Mouse (Mus musculus): ENCODE results near the gene Kalrn.

Kalrn gene

DNA sequence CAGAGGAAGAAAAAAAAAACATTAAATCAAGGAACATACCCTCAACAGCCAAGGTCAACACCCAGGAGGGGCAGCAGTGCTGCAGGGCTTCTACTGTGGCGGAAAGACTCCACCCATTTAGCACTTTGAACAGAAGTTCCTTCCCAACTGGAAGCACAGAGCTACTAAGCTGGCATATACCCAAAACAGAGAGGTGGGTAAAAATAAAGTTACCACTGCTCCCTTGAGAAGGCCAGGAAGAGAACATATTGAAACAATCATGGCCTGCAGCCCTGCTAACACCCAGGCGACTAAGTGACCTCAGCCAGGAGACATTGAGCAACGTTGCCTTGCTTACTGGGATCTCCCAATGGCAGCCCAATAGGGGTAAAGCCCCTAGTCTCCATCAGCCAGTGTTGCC is 79.4 kb downstream of the Kalrn start:
- DNase-seq: no peak

- DNase-seq: no peak
Observed at GRCm38 (mm10) chr16:34491225-34491624, 82.1 kb downstream of the Kalrn start.

DNA sequence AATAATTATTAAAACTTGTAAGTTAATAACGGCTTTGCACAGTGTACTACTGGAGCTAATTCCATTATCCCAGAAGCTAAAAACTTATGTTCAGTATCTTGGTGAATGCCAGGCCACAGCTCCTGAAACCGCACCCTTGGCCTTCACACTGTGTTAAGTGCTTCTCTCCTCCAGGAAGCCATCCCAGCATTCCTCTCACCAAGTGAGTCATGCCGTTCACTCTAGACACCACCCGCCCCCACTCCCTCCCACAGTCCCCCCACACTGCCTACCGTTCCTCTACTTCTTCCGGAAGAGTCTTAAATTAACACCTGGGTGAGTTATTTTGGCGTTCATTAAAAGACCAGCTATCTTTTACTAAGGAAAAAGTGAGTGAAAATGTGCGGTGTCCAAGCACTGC is 82.8 kb downstream of the Kalrn start:
- DNase-seq: no peak

DNA sequence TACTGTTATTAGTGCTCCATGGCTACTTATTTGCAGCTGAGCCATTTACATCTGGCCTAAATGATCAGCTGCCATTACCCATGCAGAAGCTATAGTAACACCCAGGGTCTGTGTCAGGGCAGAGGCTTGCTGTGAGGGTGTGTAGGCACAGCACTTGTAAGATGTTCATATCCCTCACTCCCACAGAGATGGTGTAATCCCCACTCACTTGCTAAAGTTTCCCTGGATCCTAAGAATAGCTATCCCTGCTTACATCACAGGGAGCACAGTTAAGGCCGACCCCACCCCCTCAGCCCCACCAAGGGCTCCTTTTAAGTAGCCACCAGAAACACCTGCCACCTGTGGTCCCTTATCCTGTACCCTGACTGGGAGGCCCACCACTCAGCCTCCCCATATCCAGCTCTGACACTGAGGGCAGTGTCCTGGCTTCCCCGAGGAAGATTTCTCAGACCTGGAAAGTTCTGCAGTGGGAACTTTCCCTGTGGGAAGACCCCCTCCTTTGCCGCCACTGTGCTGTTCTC is 83.5 kb downstream of the Kalrn start:
- DNase-seq: no peak

DNA sequence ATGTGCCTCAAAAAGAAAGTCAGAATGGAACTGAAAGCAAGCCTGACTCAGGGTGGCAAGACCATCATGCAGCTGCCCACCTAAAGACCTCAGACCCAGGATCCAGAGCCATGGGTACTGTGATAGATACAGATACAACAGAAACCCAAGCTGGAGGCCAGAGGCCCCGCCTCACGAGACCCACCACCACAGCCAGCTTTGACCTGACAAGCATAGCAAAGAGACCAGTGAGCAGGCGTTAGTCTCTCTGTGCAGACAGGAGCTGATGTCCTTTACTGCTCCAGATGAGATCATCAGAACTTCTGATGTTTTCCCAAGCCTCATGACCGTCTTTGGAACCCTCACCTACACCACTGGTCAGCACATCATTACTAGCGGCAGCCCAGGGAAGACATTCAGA is 85.5 kb downstream of the Kalrn start:
- DNase-seq: no peak

- DNase-seq: no peak
Observed at GRCm38 (mm10) chr16:34487268-34487667, 86.1 kb downstream of the Kalrn start.

GRCm38 (mm10) chr16:34485483-34485882 is 87.8 kb downstream of the Kalrn start:
- peak; percentile 76 to 77 for DNase-seq

DNA sequence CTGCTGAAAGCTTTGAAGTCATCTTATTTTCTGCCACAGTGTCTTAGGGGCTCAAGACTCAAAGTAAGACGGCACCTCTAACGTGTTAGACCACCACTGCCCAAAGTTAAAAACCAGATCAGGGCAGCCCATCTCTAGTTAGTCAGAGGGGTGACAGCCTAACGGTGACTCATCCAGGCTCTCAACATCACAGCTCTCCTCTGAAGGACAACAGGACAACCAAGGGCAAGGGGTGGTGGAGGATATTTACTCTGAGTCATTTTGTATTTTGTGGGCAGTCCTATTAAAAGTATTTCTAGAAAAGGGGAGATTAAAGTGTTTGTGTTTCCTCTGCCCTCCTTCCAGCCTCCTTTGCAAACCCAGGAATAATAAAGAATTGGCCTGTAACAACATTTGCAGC is 88.4 kb downstream of the Kalrn start:
- no peak for DNase-seq

DNA sequence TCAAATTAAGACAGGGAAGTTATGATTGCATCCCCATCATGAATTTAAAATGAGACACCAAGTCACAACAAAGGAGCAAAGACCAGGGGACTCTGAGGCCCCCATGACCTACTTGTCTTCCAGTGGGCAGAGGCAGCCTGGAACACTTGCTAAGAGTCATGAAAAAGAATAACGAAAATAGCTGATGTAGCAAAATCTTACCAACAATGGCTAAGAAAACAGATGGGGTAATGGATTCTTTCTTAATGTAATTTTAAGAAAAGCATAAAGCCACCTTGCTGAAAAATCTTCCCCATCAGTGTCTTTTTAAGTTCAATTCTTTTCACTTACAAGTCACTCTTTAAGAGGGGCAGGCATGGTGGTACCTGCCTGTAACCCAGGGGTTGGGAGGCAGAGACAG is 89.1 kb downstream of the Kalrn start:
- DNase-seq: no peak

DNA sequence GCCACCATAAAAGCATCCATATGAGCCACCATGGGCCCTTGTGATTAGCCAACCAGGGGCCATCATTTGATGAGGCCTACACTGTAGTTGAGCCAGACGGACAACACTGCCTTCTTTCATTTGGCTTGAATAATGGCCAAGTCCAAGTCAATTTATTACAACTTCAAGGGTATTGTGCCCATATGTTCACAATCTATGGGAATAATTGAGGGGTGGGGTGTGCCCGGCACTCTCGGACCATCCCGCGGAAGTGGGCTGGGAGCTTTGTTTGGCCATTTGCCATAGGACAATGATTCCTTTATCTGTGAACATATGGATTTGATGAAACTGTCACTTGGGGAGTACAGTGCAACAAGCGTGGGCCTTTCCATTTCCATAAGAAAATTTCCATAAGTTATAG is 89.6 kb downstream of the Kalrn start:
- no peak for DNase-seq

GRCm38 (mm10) chr16:34474741-34475140 is 98.6 kb downstream of the Kalrn start:
- DNase-seq: no peak

- no peak for DNase-seq
Observed at GRCm38 (mm10) chr16:34473891-34474290, 99.4 kb downstream of the Kalrn start.

GRCm38 (mm10) chr16:34471441-34471840 is 101.9 kb downstream of the Kalrn start:
- DNase-seq: no peak

DNA sequence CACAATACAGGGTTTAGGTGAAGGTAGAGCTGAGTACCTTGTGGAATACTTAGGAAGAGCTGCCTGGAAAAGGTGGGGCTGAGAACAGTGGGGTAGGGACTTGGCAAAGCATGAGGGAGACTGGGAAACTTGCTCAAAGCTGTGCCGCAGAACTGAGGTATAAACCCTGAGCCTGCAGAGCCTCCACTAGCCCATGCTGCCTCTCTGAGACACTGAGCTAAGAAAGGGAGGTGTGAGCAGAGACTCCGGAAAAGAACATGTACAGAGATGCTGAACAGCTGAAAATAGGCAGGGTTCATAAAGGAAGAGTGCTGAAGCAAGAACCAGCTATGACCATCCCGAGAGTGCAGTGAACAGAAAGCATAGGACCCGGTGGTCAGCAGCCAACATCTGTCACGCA is 103.0 kb downstream of the Kalrn start:
- DNase-seq: no peak

DNA sequence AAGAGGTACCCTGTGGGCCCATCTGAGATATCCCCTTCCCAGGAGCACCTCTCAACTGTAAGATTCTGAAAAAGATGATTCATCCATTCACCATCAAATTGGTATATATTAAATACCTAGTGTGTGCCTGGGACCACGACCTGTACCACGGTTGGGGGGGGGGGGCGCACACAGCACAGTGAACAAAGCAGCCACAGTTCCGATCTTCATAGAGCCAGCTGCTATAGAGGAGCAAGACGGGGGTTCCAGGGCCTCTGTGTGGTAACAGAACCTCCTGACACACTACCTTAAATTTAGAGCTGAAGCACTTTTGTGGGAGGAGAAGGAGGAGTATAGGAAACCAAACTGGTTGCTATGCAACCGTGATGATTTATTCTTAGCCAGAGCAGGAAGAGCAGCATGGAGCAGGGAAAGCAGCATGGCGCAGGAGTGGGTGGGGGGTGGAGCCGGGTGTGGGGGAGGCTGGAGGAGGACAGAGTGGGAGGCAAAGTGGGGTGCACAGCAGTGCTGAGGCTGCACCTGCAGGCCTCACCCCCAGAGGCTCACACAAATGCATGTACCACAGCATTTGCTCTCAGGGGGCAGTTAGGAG is 104.0 kb downstream of the Kalrn start:
- DNase-seq: no peak

DNA sequence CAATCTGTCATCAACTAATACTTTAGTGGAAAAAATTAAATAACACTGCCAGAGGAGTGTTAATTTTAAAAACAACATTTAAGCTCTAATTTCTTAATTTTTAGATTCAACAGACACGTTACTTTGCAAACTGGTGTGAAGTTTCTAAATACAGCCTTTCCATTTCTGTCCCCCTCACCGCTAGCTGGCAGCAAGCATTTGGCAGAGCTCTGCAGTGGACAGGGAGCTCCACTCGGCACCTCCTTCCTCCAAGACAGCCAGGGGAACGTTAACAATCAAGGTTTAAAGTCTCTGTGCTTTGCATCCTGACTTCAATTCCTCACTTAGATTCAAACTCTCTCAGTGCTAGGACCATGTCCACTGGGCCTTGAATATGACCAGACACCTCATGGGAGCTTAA is 106.7 kb downstream of the Kalrn start:
- peak; percentile 32 to 35 for DNase-seq

- peak; percentile 57 to 64 for DNase-seq
Observed at GRCm38 (mm10) chr16:34456314-34456713, 117.0 kb downstream of the Kalrn start.

DNA sequence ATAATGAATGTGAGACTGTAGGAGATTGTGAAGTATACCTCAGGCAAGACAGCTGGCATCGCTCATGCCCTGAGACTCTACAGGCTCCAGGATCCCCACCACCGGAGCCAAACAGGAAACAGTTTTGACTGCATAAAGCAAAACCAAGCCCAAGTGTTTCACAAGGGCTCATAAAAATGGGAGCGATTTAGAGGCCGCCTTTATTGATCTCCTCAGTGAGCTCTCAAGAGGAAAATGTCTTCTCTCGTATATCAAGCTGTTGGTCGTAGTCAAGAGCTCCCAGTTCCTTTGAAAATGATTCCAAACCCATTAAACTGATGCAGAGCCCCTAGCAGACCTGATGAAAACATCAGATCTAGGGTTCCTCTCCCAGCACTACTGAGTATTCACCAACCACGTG is 127.7 kb downstream of the Kalrn start:
- no peak for DNase-seq

DNA sequence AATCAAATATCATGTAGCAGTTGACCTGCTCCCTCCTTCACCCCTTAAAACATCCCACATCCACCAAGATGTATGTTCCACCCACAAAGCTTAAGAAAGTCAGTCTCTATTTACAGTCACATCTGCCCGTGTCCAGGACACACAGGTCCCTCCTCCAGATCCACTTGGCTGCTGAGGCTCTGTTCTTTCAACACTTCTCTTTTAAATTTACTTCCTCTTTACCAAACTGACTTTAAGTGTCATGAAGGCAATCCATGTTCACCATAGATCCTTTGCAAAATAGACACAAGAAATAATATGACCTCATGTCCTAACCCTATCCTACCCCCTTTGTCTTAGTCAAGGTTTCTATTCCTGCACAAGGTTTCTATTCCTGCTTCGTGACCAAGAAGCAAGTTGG is 131.6 kb downstream of the Kalrn start:
- no peak for DNase-seq

DNA sequence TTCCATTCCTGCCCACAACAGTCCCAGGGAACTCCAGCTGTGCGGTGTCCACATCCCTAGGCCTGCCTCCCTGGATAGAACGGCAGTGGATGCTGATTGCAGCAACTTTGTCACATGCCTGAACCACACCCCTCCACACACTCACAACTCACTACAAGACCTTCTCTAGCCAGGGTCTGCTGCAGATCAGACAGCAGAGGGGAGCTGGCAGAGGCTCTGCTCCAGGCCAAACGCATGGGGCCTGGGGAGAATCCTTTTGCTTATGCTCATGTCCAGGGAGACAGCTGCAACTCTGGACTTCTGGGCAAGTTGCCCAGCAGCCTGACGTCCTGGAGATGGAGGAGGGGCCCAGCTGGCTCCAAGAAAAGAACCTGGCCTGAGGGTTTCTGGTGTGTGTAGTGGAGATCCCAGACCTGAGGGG is 132.3 kb downstream of the Kalrn start:
- DNase-seq: peak; percentile 77 to 80

GRCm38 (mm10) chr16:34440019-34440615 is 133.2 kb downstream of the Kalrn start:
- peak; percentile 42 to 62 for DNase-seq

DNA sequence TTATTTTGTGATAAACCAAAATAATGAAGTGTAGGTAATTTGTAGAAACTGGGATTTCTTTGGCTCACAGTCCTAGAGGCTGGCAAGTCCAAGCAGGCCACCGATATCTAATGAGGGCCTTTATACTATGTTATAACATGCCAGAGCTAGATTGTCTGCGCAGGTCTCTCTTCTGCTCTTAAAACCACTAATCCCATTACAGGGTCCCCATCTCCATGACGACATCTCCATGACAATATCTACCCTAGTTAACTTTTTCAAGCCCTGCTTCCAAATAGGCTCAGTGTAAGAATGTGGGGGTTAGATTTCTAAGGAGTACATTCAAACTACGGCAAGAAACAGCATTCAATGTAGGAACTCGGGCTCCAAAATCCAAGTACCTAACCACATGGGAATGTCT is 143.2 kb downstream of the Kalrn start:
- DNase-seq: no peak

- no peak for DNase-seq
Observed at GRCm38 (mm10) chr16:34427654-34428053, 145.7 kb downstream of the Kalrn start.

DNA sequence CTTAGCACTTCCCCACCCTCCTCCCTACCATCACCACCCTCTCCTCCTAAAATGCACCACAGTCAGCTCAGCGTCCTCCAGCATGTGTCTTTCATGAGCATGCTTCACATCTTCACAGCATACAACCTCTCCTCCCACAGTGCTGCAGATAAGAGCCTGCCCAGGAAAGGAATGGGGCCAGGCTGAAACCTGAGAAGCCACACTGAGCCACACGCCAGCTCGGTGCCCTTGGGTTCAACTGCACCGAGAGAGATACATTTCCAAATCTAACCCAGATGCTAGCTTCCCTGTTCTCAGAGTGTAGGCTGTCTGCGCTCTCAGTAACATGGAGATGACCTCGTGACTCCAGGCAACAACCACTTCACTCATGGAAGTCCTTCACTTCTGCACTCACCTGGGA is 151.9 kb downstream of the Kalrn start:
- DNase-seq: no peak

DNA sequence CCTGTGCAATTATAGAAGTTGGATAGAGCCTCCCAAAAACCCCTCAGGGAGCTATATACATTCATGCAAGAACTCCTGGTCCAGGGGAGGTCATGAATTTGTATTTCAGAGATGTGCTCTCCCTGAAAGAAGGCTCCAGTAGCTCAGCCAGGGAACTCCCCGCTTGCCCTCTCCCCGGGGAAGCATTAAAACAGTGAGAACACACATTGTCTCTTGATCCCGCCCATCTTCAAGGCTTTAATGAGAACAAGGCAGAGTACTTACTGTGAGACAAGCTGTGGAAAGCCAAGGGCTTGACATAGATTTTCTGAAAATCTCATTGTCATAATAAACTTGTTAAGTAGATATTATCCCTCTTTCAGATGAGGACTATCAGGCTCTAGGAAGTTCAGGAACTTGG is 155.4 kb downstream of the Kalrn start:
- no peak for DNase-seq

Measured in cerebellum, postnatal 14 days (tissue).